Mouse (Mus musculus) hindbrain, embryonic 11.5 days (tissue): ENCODE data around the gene Pheta2. TPM values are rescaled to one million over a fixed set of nuclear protein-coding genes. Genes with fewer than 3 reads are reported as not detected.

Experiments used
- ATAC-seq: fragments of 200-750 bp; cut with Nextera tagmentation; 2 replicates; pipeline ENCODE4 v1.8.0; 2017; ENCODE audit warnings: mild to moderate bottlenecking, moderate TSS enrichment, moderate library complexity; ENCODE audit not compliant: low FRiP score
- DNase-seq: peaks from one replicate; pipeline ENCODE4 v3.0.0-alpha.2; 2015; ENCODE audit warnings: low spot score
- H3K27ac ChIP-seq: fragments of 300-500 bp; sonication (generic); 2 replicates; pipeline ENCODE4 v1.5.1; 2014; ENCODE audit warnings: mild to moderate bottlenecking, low read depth, low read length
- H3K27me3 ChIP-seq: fragments of 300-500 bp; sonication (generic); 2 replicates; pipeline ENCODE4 v1.6.1; 2014; ENCODE audit warnings: mild to moderate bottlenecking, low read length, moderate library complexity, mixed read lengths; ENCODE audit not compliant: control insufficient read depth, insufficient read depth
- H3K36me3 ChIP-seq: fragments of 300-500 bp; sonication (generic); 2 replicates; pipeline ENCODE4 v1.6.1; 2014; ENCODE audit warnings: mild to moderate bottlenecking, low read length, moderate library complexity, mixed read lengths; ENCODE audit not compliant: control insufficient read depth, insufficient read depth
- H3K4me1 ChIP-seq: fragments of 300-500 bp; sonication (generic); replicated peaks from 2 replicates; pipeline ENCODE4 v1.6.1; 2014; ENCODE audit warnings: low read length, mixed read lengths; ENCODE audit not compliant: control insufficient read depth, insufficient read depth
- H3K4me2 ChIP-seq: fragments of 300-500 bp; sonication (generic); replicated peaks from 2 replicates; pipeline ENCODE4 v1.6.1; 2014; ENCODE audit warnings: mild to moderate bottlenecking, low read depth, low read length
- H3K4me3 ChIP-seq: fragments of 300-500 bp; sonication (generic); 2 replicates; pipeline ENCODE4 v1.5.1; 2014; ENCODE audit warnings: low read depth, low read length
- H3K9ac ChIP-seq: fragments of 300-500 bp; sonication (generic); 2 replicates; pipeline ENCODE4 v1.6.1; 2014; ENCODE audit warnings: low read depth, low read length
- H3K9me3 ChIP-seq: fragments of 300-500 bp; sonication (generic); 2 replicates; pipeline ENCODE4 v1.6.1; 2016; ENCODE audit warnings: low read length; ENCODE audit not compliant: control insufficient read depth
- WGBS: fragments of 180-500 bp; shearing (Covaris S2); extraction: QIAGEN DNeasy Blood & Tissue Kit; methylation state at CpG from one replicate; pipeline ENCODE4 v1.1.7; 2014; 5-methylcytosine and 5-hydroxymethylcytosine counted together
- polyA plus RNA-seq: library from polyadenylated mRNA; unstranded; fragments of >200 nt; fragmentation: Nextera tagmentation; extraction: Ambion mirVana; gene quantifications from 2 replicates; pipeline ENCODE4 v1.2.1, GENCODE M21; 2014

The Pheta2 gene
- 3.3 and 4.0 TPM in 2 replicates for polyA plus RNA-seq

DNA sequence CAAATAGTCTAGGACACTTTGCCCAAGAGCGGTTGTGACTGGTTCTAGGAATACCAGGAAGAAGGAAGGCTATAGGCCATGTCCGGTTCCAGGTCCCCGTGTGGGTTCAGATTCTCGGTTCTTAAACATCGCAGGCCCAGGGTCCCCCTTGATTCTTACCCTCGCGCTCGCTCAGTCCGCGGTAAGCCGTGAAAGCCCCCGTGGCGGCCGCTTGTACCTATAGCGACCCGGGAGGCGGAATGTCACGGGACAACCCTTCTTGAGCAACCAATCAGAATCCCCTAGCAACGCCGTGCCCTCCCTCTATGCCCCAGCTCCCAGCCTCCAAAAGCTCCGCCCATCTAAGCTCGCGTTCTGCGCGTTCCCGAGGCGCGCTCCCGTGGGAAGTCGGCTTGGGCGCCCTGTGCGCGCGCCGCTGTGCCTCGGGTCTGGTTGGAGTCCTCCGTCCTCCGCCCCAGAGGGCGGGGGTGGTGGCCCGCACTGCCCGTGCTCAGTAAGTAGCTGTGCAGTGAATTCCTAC is at the start of gene Pheta2, which contains the start of the genes Naga and Smdt1:
Gene Pheta2 (plus strand): TSS at position 350 of the 520 bp plus-strand sequence.
Gene Naga (minus strand): TSS at position 333 of the 520 bp plus-strand sequence.
Gene Smdt1 (plus strand): TSS at position 367 of the 520 bp plus-strand sequence.
- Histone ChIP-seq H3K4me2 (peak within 1 kb of the TSS; percentile 69), H3K9me3 (no peaks in the 10 kb centered on the region), H3K27me3 (peaks cover 7% of the 10 kb centered on the region; the same call in 1 of the 2 replicates), H3K9ac (peak within 1 kb of the TSS; percentile 64), H3K36me3 (peaks cover 5% of the 10 kb centered on the region), H3K4me1 (peaks cover 9% of the 10 kb centered on the region; the same call in 1 of the 2 replicates), H3K27ac (no peak within 1 kb of the TSS), H3K4me3 (peak within 1 kb of the TSS; percentile 48)
- DNase-seq, result peak; percentile 99
- under 1% methylated on average over 41 of the region's 41 CpGs for WGBS
- ATAC-seq, result peak; percentile 90

DNA sequence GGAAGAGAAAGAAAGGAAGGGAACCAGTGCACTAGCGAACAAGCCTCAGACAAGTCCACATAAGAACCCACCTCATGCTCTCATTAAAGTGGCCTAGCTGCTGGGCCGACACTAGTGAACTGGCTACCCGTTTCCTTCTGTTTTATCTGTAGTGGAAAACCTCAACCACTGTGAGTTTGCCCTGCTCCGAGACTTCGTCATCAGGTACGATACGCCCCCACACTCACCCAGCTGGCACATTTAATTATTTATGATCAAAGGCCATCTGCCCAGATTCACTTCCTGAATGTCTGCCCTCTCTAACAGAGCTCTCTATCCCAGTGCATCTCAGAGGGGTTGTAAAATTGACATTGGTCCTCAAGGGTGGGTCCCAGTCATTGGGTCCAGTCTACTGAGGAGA is 48.5 kb upstream of the Pheta2 start:
- Histone ChIP-seq H3K9ac (no peak overlapping the region), H3K4me3 (no peak overlapping the region), H3K9me3 (no peaks in the 10 kb centered on the region), H3K4me2 (no peak overlapping the region), H3K27ac (no peak overlapping the region), H3K27me3 (no peaks in the 10 kb centered on the region), H3K36me3 (peaks cover 12% of the 10 kb centered on the region; the same call in 1 of the 2 replicates), H3K4me1 (peaks cover 8% of the 10 kb centered on the region; the same call in 1 of the 2 replicates)
- 90% methylated on average over 7 of the region's 7 CpGs for WGBS
- DNase-seq (no peak), ATAC-seq (no peak)

DNA sequence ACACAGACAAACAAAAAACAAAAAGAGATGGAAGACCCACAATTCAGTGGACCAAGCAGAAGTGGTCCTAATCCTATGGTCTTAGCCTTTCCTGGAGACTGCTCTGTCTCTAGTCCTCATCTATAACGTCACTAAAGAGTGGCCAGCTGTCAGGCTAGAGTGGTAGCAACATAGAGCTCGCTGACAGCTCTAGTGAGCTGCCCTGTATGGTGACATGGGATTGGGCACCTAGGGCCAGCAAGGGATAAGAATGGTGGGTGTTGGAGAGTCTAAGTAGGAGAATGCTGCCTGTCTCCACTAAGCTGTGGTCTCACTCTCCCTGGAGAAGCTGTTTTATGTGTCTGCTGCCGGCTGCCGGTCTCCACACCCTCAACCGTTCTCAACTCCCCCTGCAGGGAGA is 45.9 kb upstream of the Pheta2 start:
- WGBS, result 22% methylated on average over 5 of the region's 5 CpGs
- no peak overlapping the region; the same call in 1 of the 2 replicates for H3K9ac ChIP-seq
- no peak for DNase-seq
- H3K36me3 ChIP-seq, result peaks cover 8% of the 10 kb centered on the region; the same call in 1 of the 2 replicates
- no peak overlapping the region for H3K4me3 ChIP-seq
- peaks cover 8% of the 10 kb centered on the region; the same call in 1 of the 2 replicates for H3K4me1 ChIP-seq
- 0 out of 2 replicates have a peak overlapping the region, but pooled peaks have one; percentile 7 for H3K4me2 ChIP-seq
- no peaks in the 10 kb centered on the region for H3K9me3 ChIP-seq
- ATAC-seq, result peak; percentile 61
- H3K27me3 ChIP-seq, result no peaks in the 10 kb centered on the region
- H3K27ac ChIP-seq, result peak overlapping the region; percentile 45; the same call in 1 of the 2 replicates

DNA sequence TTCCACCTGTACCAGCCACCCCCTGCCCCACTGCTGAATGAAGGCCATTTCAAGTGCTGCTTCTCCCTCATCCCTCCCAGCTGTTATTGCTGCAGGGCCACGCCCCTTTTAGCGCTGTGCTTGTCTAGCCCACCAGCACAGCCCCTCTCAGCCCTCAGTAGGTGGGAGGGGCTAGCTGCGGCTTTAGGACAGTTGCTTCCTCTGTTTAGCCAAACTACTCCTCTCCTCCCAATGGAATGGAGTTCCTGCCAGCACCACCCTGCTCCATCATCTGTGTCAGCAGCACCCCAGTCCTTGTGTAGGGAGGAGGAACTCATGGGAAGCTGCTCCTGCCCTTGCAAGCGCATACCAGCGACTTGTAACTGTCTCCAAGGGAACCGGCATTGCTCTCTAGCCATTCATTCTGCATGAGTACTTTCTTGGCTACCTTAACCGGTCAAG is 45.5 kb upstream of the Pheta2 start:
- Histone ChIP-seq H3K4me1 (peaks cover 8% of the 10 kb centered on the region; the same call in 1 of the 2 replicates), H3K4me2 (0 out of 2 replicates have a peak overlapping the region, but pooled peaks have one; percentile 11), H3K36me3 (peaks cover 8% of the 10 kb centered on the region; the same call in 1 of the 2 replicates), H3K27me3 (no peaks in the 10 kb centered on the region), H3K9me3 (no peaks in the 10 kb centered on the region), H3K9ac (peak overlapping the region; percentile 16; the same call in 1 of the 2 replicates), H3K27ac (0 out of 2 replicates have a peak overlapping the region, but pooled peaks have one; percentile 53), H3K4me3 (no peak overlapping the region)
- ATAC-seq, result peak; percentile 91
- 7% methylated on average over 7 of the region's 7 CpGs for WGBS
- peak; percentile 80 for DNase-seq

DNA sequence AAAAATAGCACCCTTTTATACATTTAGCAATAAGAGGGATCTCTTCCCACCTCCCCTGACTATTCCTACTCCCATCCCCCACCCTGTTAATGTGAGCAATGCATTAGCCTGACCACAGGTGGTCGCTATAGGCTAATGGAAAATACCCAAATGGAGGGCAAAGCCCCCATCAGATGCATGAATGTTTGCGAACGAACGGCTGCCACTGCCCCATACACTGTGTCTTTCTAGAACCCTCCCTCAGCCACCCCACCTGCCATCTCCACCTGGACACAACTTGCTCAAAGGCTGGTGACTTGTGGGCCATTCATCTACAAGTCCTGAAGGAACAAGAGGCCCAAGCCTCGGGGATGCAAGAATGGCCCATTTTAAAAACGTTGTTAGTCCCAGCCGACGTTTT is 44.7 kb upstream of the Pheta2 start:
- peaks cover 5% of the 10 kb centered on the region; the same call in 1 of the 2 replicates for H3K36me3 ChIP-seq
- no peak overlapping the region for H3K27ac ChIP-seq
- peak; percentile 53 for DNase-seq
- no peak overlapping the region for H3K4me2 ChIP-seq
- peak; percentile 25; the same call in 1 of the 2 replicates for ATAC-seq
- H3K9me3 ChIP-seq, result no peaks in the 10 kb centered on the region
- no peak overlapping the region for H3K4me3 ChIP-seq
- no peak overlapping the region for H3K9ac ChIP-seq
- peaks cover 8% of the 10 kb centered on the region; the same call in 1 of the 2 replicates for H3K4me1 ChIP-seq
- no peaks in the 10 kb centered on the region for H3K27me3 ChIP-seq
- 45% methylated on average over 8 of the region's 8 CpGs for WGBS

DNA sequence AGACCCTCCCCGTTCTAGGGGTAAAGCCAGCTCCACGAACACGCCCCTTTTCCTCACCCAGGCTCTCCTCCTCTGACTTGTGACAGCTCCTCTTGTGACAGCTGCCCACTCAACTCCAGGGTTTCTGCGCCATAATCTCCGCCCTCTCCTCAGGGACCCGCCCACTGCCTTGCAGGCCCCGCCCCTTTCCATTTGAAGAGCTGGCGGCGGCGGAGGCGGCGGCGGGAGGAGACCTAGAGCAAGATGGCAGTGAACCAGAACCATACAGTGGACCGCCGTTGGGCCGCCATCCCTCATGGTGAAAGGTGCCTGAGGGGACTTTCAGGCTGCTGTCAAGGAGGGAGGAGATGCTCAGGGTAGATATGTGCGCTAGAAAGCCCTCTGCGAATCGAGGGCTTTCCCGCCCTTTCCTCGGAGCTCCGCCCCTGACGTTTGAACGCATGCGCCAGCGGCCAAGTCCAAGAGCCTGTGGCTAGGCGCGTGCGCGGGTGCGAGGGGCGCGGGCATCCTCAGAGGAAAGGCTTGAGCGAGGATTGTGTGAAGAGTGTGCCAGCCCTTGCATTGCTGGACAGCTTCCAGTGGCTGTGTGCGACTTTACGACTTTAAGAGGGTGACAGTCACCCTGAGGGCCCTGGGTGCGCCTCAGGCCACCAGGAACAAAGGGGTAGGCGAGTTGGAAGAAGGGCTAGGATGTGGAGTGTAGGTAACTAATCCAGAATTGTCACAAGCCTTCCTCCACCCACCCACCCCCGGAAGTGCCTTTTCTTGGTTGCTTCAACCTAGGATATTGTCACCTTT is 39.8 kb upstream of the Pheta2 start, which contains the start of gene Wbp2nl:
Gene Wbp2nl (plus strand): TSS at position 191 of the 798 bp plus-strand sequence.
- H3K36me3 ChIP-seq, result no peaks in the 10 kb centered on the region
- H3K27me3 ChIP-seq, result no peaks in the 10 kb centered on the region
- H3K9ac ChIP-seq, result no peak within 1 kb of the TSS
- no peak within 1 kb of the TSS for H3K27ac ChIP-seq
- H3K4me2 ChIP-seq, result no peak within 1 kb of the TSS
- DNase-seq (no peak), ATAC-seq (no peak)
- 61% methylated on average over 39 of the region's 39 CpGs for WGBS
- no peaks in the 10 kb centered on the region for H3K4me1 ChIP-seq
- no peak within 1 kb of the TSS for H3K4me3 ChIP-seq
- no peaks in the 10 kb centered on the region for H3K9me3 ChIP-seq

DNA sequence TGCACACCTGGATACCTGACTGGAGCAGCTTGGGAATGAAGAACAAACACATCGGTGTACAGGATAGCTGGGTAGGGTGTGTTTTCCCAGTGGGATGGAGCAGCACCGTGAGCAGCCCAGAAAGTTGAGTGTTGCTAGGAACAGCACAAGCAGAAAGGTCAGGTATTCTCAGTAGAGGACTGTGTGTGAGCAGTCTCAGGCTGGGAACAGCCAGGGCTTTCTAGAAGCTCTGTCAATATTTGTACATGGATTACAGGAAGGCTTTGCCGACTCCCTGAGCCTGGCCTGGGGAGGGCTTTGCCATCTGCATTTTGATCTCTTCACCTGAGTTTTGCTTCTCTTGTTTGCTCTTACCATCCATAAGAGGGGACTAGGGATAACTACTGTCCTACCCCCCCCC is 31.6 kb upstream of the Pheta2 start:
- 64% methylated on average over 3 of the region's 3 CpGs for WGBS

DNA sequence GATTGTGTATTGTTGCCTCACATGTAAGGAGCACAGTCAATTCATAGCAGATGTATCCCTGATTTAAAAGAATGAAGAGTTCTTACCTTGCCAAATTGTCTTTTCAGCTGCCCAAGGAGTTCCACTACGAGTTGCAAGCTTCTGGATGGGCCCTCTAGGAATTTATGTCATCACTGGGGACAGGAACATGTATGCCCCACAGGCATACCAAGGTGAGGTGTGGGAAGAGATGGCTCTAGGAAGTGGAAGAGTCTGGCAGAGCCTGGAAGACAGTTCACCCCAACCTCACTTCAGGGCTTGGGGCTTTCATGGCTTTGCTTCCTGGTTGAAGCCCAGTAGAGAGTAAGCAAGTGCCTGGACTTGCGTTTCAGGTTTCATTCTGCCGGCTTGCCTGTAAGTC is 30.3 kb upstream of the Pheta2 start:
- H3K36me3 ChIP-seq, result no peaks in the 10 kb centered on the region
- ATAC-seq, result no peak
- no peaks in the 10 kb centered on the region for H3K4me1 ChIP-seq
- no peak for DNase-seq
- H3K4me2 ChIP-seq, result no peak overlapping the region
- 83% methylated on average over 3 of the region's 3 CpGs for WGBS
- H3K4me3 ChIP-seq, result no peak overlapping the region
- H3K9me3 ChIP-seq, result no peaks in the 10 kb centered on the region
- no peak overlapping the region for H3K9ac ChIP-seq
- no peak overlapping the region for H3K27ac ChIP-seq
- no peaks in the 10 kb centered on the region for H3K27me3 ChIP-seq

More for the DNA sequence above, 31.6 kb upstream of the Pheta2 start:
- Histone ChIP-seq H3K9ac (no peak overlapping the region), H3K27me3 (no peaks in the 10 kb centered on the region), H3K27ac (no peak overlapping the region), H3K9me3 (no peaks in the 10 kb centered on the region), H3K4me1 (no peaks in the 10 kb centered on the region), H3K4me2 (no peak overlapping the region), H3K4me3 (no peak overlapping the region), H3K36me3 (no peaks in the 10 kb centered on the region)
- DNase-seq, result no peak
- ATAC-seq, result no peak
